Mouse (Mus musculus): Measurements from ENCODE around the gene BC017158. TPM values are rescaled to one million over a fixed set of nuclear protein-coding genes. Genes with fewer than 3 reads are reported as not detected.
A peak's percentile ranks its signal among the peaks of the same experiment; 100 is the strongest.

Gene BC017158
- polyA plus RNA-seq, 1 experiment = 10.0 TPM

DNA sequence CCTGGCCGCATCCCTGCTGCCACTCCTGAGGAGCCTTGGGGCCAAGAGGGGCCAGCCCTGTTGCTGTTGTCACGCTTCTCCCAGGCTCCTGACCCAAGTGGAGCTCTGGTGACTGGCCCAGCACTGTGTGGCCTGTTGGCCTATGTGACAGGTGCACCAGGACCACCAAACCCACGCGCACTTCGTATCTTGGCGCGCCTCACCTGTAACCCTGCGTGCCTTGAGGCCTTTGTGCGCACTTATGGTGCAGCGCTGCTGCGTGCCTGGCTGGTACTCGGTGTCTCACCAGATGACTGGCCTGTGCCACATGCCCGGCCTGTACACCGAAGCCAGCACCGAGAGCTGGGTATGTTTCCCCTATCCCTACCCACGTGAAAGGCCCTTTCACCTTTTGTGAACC is 55.6 kb downstream of the BC017158 start:
- no peak for TF ChIP-seq POLR2A (IDR thresholded peaks at IDR 0.05; ENCODE audit: control insufficient read depth, low read depth, low read length)
- TF ChIP-seq CTCF (IDR thresholded peaks at IDR 0.05; ENCODE audit: control insufficient read depth, insufficient read depth, insufficient replicate concordance, low read depth, low read length) = no peak
- H3K27me3 ChIP-seq (ENCODE audit: control insufficient read depth, insufficient read depth, low read length) = no peaks in the 10 kb centered on the region
- no peak overlapping the region for H3K4me3 ChIP-seq (ENCODE audit: control insufficient read depth, low read depth, low read length)
- no peaks in the 10 kb centered on the region; the same call in none of the 2 replicates for H3K4me1 ChIP-seq (ENCODE audit: control insufficient read depth, insufficient read depth, low read length)
- H3K36me3 ChIP-seq (ENCODE audit: control insufficient read depth, insufficient read depth, low read length) = no peaks in the 10 kb centered on the region
- no peak overlapping the region for H3K27ac ChIP-seq (ENCODE audit: control insufficient read depth, insufficient read depth, low read depth, low read length)

DNA sequence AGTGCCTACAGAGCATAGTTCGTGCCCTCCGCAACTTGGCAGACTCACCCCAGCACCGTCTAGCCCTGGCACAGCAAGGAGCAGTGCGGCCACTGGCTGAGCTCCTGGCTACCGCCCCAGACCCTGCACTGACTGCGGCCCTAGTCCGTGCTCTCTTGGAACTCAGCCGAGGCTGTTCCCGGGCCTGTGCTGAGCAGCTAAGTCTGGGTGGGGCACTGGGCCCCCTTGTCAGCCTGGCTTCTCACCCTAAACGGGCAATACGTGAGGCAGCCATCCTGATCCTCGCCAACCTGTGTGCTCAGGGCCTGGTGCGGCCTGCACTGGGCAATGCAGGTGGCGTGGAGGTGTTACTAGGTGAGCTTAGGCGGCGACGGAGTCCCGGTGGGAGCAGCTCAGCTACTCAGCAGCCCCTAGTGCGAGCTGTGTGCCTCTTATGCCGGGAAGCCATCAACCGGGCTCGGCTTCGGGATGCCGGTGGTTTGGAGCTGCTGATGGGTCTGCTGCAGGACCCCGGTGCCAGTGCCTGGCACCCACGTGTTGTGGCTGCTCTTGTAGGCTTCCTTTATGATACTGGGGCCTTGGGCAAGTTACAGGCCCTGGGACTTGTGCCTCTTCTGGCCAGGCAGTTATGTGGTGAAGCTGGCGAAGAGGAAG is 57.7 kb downstream of the BC017158 start:
- Histone ChIP-seq H3K4me1 (ENCODE audit: control insufficient read depth, insufficient read depth, low read length) (peaks cover 4% of the 10 kb centered on the region), H3K4me3 (ENCODE audit: control insufficient read depth, low read depth, low read length) (peak overlapping the region; percentile 55), H3K36me3 (ENCODE audit: control insufficient read depth, insufficient read depth, low read length) (no peaks in the 10 kb centered on the region), H3K27me3 (ENCODE audit: control insufficient read depth, insufficient read depth, low read length) (no peaks in the 10 kb centered on the region), H3K27ac (ENCODE audit: control insufficient read depth, insufficient read depth, low read depth, low read length) (no peak overlapping the region)
- TF ChIP-seq POLR2A (IDR thresholded peaks at IDR 0.05; ENCODE audit: control insufficient read depth, low read depth, low read length) = no peak
- TF ChIP-seq CTCF (IDR thresholded peaks at IDR 0.05; ENCODE audit: control insufficient read depth, insufficient read depth, insufficient replicate concordance, low read depth, low read length) = no peak

DNA sequence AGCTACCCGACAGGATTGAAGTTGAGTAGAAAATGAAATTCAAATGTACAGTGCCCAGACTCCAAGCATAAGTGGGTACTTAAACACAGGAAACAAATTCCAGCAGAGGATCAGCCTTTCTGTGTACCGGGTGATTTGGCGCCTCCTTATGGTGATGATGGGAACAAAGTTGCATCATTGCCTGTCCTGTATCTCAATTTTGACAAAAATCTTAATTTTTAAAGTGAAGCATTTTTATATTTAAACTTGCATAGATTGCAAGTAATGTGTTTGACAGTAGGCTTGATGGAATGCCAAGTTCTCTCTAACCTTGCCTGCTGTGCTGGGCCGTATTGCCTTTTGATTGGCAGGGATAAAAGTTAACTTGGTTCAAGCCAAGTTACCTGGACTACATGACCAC is 59.0 kb downstream of the BC017158 start:
- H3K27ac ChIP-seq (ENCODE audit: control insufficient read depth, insufficient read depth, low read depth, low read length) = no peak overlapping the region
- no peaks in the 10 kb centered on the region for H3K36me3 ChIP-seq (ENCODE audit: control insufficient read depth, insufficient read depth, low read length)
- H3K27me3 ChIP-seq (ENCODE audit: control insufficient read depth, insufficient read depth, low read length) = no peaks in the 10 kb centered on the region
- H3K4me1 ChIP-seq (ENCODE audit: control insufficient read depth, insufficient read depth, low read length) = peaks cover 4% of the 10 kb centered on the region
- TF ChIP-seq POLR2A (IDR thresholded peaks at IDR 0.05; ENCODE audit: control insufficient read depth, low read depth, low read length) (no peak), CTCF (IDR thresholded peaks at IDR 0.05; ENCODE audit: control insufficient read depth, insufficient read depth, insufficient replicate concordance, low read depth, low read length) (no peak)
- peak overlapping the region; percentile 50; the same call in 1 of the 2 replicates for H3K4me3 ChIP-seq (ENCODE audit: control insufficient read depth, low read depth, low read length)

DNA sequence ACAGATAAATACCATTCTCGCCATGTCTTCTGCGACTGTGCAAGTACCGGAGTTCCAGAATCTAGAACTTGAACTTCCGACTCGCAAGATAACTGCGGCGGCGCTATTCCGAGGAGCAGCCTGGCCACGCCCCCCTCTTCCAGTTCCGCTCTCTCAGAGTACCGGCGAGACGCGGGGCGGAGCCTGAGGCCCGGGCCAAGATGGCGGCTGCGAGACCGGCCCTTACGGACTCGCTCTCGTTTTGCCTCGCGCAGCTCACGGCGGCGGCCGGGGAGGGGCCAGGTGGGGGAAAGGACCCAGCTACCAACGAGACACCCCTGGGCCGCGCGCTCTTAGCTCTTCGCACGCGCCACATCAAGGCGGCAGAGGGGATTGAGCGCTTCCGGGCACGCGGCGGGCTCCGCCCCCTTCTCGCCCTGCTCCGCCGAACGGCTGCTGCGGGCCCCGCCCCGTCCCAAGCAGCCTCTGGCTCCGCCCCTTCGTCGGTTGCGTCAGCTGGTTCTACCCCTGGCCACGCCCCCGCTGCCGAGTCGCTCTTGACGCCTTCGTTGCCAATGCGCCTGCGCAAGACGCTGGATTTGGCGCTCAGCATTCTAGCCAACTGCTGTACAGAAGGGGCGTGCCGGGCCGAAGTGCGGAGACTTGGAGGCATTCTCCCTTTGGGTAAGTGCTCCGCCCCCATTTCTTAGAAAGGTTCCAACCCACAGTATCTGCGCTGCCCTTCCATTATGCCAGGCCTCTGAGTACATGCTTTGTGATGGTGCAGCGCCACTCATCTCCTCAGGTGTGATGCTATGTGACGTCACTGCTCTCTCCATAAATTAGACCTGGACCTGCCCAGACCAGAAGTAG is 59.8 kb downstream of the BC017158 start, which contains the start of gene 9130023H24Rik:
TSS of gene 9130023H24Rik (minus strand) at position 105 of the 852 bp plus-strand sequence.
- Histone ChIP-seq H3K4me3 (ENCODE audit: control insufficient read depth, low read depth, low read length) (peak within 1 kb of the TSS; percentile 86), H3K4me1 (ENCODE audit: control insufficient read depth, insufficient read depth, low read length) (peaks cover 4% of the 10 kb centered on the region), H3K27ac (ENCODE audit: control insufficient read depth, insufficient read depth, low read depth, low read length) (peak within 1 kb of the TSS; percentile 97), H3K27me3 (ENCODE audit: control insufficient read depth, insufficient read depth, low read length) (no peaks in the 10 kb centered on the region), H3K36me3 (ENCODE audit: control insufficient read depth, insufficient read depth, low read length) (no peaks in the 10 kb centered on the region)
- peak; percentile 66 for TF ChIP-seq POLR2A (IDR thresholded peaks at IDR 0.05; ENCODE audit: control insufficient read depth, low read depth, low read length)
- no peak for TF ChIP-seq CTCF (IDR thresholded peaks at IDR 0.05; ENCODE audit: control insufficient read depth, insufficient read depth, insufficient replicate concordance, low read depth, low read length)

DNA sequence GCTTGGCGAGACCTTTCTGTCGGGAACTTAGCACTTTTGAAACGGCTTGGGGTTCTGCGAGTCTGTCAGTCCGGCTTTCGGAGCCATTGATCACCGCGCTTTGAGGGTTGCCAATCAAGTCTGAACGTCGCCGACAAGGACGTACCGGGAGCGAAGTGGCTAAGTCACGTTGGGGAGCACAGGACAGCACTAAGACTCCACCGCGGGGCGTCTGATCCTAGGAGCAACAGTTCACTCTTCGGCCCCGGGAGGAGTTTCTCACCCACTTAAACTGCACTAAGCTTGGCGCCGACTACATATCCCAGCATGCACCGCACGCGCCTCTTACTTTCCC is 60.4 kb downstream of the BC017158 start:
- peaks cover 4% of the 10 kb centered on the region for H3K4me1 ChIP-seq (ENCODE audit: control insufficient read depth, insufficient read depth, low read length)
- H3K36me3 ChIP-seq (ENCODE audit: control insufficient read depth, insufficient read depth, low read length) = no peaks in the 10 kb centered on the region
- TF ChIP-seq CTCF (IDR thresholded peaks at IDR 0.05; ENCODE audit: control insufficient read depth, insufficient read depth, insufficient replicate concordance, low read depth, low read length) (no peak), POLR2A (IDR thresholded peaks at IDR 0.05; ENCODE audit: control insufficient read depth, low read depth, low read length) (no peak)
- H3K4me3 ChIP-seq (ENCODE audit: control insufficient read depth, low read depth, low read length) = peak overlapping the region; percentile 86
- peak overlapping the region; percentile 97 for H3K27ac ChIP-seq (ENCODE audit: control insufficient read depth, insufficient read depth, low read depth, low read length)
- no peaks in the 10 kb centered on the region for H3K27me3 ChIP-seq (ENCODE audit: control insufficient read depth, insufficient read depth, low read length)

DNA sequence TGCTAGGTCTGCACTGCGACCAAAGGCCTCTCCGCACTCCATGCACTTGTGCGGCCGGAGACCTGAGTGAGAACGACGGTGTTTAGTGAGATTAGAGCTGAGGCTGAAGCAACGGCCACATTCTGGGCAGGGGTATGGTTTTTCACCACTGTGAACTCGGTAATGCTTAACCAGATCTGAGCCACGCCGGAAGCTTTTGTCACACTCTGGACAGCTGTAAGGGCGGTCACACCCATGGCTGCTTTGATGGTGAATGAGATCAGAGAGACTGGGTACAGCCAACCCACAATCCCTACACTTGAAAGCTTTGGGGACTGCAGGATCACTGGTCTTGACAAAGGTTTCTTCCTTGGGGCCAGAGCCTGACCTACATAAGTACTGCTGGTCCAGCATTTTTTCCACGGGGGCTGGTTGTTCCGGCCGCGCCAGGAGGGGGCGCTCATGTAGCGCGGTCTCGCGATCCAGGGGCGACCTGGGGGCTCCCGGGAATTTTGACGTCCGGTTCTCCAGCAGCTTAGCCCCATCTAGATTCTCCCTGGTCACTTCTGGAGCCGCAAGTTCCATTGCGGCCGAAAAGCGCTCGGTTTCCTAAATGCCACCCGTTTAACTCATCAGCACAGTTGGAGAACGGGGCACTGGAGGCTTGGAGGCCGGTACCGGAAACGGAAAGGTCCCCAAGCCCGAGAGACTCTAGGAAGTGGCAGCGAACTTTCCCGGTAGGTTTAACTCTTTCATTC is 60.9 kb downstream of the BC017158 start, which contains the start of gene Armc5:
TSS of gene Armc5 (plus strand) at position 487 of the 737 bp plus-strand sequence.
- H3K27ac ChIP-seq (ENCODE audit: control insufficient read depth, insufficient read depth, low read depth, low read length) = peak within 1 kb of the TSS; percentile 97
- H3K4me1 ChIP-seq (ENCODE audit: control insufficient read depth, insufficient read depth, low read length) = peaks cover 4% of the 10 kb centered on the region
- peak; percentile 64 for TF ChIP-seq CTCF (IDR thresholded peaks at IDR 0.05; ENCODE audit: control insufficient read depth, insufficient read depth, insufficient replicate concordance, low read depth, low read length)
- no peak; the same call in 1 of the 2 replicates for TF ChIP-seq POLR2A (IDR thresholded peaks at IDR 0.05; ENCODE audit: control insufficient read depth, low read depth, low read length)
- no peaks in the 10 kb centered on the region for H3K36me3 ChIP-seq (ENCODE audit: control insufficient read depth, insufficient read depth, low read length)
- H3K27me3 ChIP-seq (ENCODE audit: control insufficient read depth, insufficient read depth, low read length) = no peaks in the 10 kb centered on the region
- peak within 1 kb of the TSS; percentile 86 for H3K4me3 ChIP-seq (ENCODE audit: control insufficient read depth, low read depth, low read length)
